ENCODE assay signal across 8 mouse cellular contexts in the genomic region with DNA sequence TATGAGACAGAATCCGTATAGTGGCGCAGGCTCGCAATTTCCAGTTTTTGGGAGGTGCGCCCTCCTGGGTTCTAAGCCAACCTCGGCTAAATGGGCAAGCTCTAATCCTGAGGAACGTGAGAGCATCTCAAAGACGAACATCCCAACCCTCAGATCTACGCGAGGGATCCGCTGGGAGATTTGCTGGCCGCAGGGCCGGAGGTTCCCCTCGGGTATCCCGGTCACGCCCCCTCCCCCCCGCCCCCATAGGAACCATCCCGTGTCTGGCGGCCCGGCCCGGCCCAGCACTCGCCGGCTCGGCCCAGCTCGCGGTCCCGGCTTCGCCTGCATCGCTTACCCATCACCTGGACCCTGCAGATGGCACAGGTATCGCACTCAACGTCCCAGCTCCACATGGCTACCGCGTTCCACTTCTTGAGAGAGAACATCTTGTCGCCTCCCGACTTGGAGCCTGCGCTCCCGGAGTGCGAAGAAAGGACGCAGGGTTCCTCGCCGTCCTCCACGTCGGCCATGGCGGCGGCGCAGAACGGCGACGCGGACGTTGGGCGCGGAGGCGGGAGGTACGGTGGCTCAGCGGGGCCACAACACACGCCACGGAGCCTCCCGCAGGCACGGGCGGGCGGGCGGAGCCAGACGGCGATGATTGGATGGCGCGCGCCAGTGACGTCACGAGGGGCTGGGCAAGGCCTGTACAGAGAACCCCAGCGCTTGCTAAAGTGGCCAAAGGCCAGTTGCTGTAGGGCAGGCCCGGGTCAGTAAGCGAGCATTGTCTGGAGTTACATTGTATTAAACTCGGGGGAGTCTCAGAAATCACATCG. TPM values are rescaled to one million over a fixed set of nuclear protein-coding genes. Genes with fewer than 3 reads are reported as not detected.
DNase-seq lines count a peak whose midpoint lies in the region; ATAC-seq lines count a peak whose summit lies in the region.

A gene (minus strand): TSS at position 605 of the 818 bp plus-strand sequence.

- peaks cover 16% of the 10 kb centered on the region for H3K4me1 ChIP-seq in hindbrain, embryonic 12.5 days

- no peaks in the 10 kb centered on the region for H3K9me3 ChIP-seq in hindbrain, embryonic 12.5 days (replicated peaks)

- ATAC-seq in hindbrain, embryonic 12.5 days (ENCODE audit: low FRiP score) = peak; percentile 99

- peak within 1 kb of the TSS; percentile 79 for H3K9ac ChIP-seq in hindbrain, embryonic 12.5 days

- peak within 1 kb of the TSS; percentile 78 for H3K4me2 ChIP-seq in hindbrain, embryonic 12.5 days (replicated peaks)

- no peaks in the 10 kb centered on the region for H3K27me3 ChIP-seq in hindbrain, embryonic 12.5 days

- peak within 1 kb of the TSS; percentile 88 for H3K27ac ChIP-seq in hindbrain, embryonic 12.5 days

- under 1% methylated on average over 74 of the region's 74 CpGs for WGBS in hindbrain, embryonic 12.5 days

- peak; percentile 98 for DNase-seq in NIH3T3 (ENCODE audit: low read depth)
- peak; percentile 100 for DNase-seq in cerebellum, postnatal 10 days
- peak; percentile 97 to 99 for DNase-seq in frontal cortex, postnatal 10 days (ENCODE audit: low spot score in 2 of 2)
- DNase-seq in layer of hippocampus, postnatal 14 days (ENCODE audit: low spot score in 2 of 2) = peak; percentile 99
- peak; percentile 99 for DNase-seq in lung, postnatal 14 days
- DNase-seq in retina, adult 2 months (ENCODE audit: low read depth, low spot score) = peak; percentile 95
- DNase-seq in thymus, postnatal 36 days = peak; percentile 98

- H3K36me3 ChIP-seq in hindbrain, embryonic 12.5 days = peaks cover 13% of the 10 kb centered on the region

- peak within 1 kb of the TSS; percentile 71 for H3K4me3 ChIP-seq in hindbrain, embryonic 12.5 days

RNA-seq across cellular contexts. Expression of the gene that starts here (rescaled TPM):
- 230 and 240 TPM in 2 replicates for polyA plus RNA-seq in hindbrain, embryonic 12.5 days (2016; fragmentation: Nextera tagmentation; extraction: Ambion mirVana)
- total RNA-seq in layer of hippocampus, postnatal 14 days (2021) = 10 to 100 TPM; 46.2 to 54.1 TPM

Comparison
In these comparisons a context has a peak if more than half of its experiments do, and no peak if none do; other contexts are left out.
1. Peak in every context shown above with its lines: DNase-seq, ATAC-seq, H3K4me3 ChIP-seq and H3K27ac ChIP-seq.